Mouse (Mus musculus): ENCODE measurements around the gene Tulp2.

GRCm38 (mm10) chr7:45518618-45519017 is 36.9 kb downstream of the Tulp2 start:
- no peak for TF ChIP-seq CTCF (conservative IDR thresholded peaks at IDR 0.05; ENCODE audit: insufficient read depth, insufficient read length, low read depth, low read length)
- TF ChIP-seq POLR2A (IDR thresholded peaks at IDR 0.05; ENCODE audit: low read depth, low read length) = no peak
